In genomic region chr1:36309498-36309901, GRCm38 (mm10) we compare ENCODE assay signal across 8 mouse cellular contexts. TPM values are rescaled to one million over a fixed set of nuclear protein-coding genes. Genes with fewer than 3 reads are reported as not detected.
DNase-seq lines count a peak whose midpoint lies in the region; ATAC-seq and TF ChIP-seq lines count a peak whose summit lies in the region.

No protein-coding gene starts in this region.

- H3K9ac ChIP-seq in stomach, embryonic 16.5 days (ENCODE audit: low read length), result no peak overlapping the region

- no peaks in the 10 kb centered on the region for H3K36me3 ChIP-seq in stomach, embryonic 16.5 days (ENCODE audit: control insufficient read depth, insufficient read depth, low read length)

- no peak for TF ChIP-seq POLR2A in bone marrow, adult 2 months (IDR thresholded peaks at IDR 0.05; ENCODE audit: borderline replicate concordance, control insufficient read depth, low read depth, low read length)

- no peak for TF ChIP-seq CTCF in bone marrow, adult 2 months (IDR thresholded peaks at IDR 0.05; ENCODE audit: control insufficient read depth, insufficient read depth, low read length)

- H3K27ac ChIP-seq in bone marrow, adult 2 months (ENCODE audit: control insufficient read depth, insufficient read depth, low read depth, low read length, poor library complexity), result peak overlapping the region; percentile 98
- no peak overlapping the region for H3K27ac ChIP-seq in stomach, embryonic 16.5 days (ENCODE audit: low read length)

- 0 out of 2 replicates have a peak overlapping the region, but pooled peaks have one; percentile 17 for H3K4me2 ChIP-seq in stomach, embryonic 16.5 days (ENCODE audit: low read depth, low read length)

- 2% methylated on average over 3 of the region's 3 CpGs for WGBS in bone marrow, adult 2 months
- 40% methylated on average over 3 of the region's 3 CpGs for WGBS in stomach, embryonic 16.5 days

- H3K4me3 ChIP-seq in bone marrow, adult 2 months (replicated peaks; ENCODE audit: control insufficient read depth, low read depth, low read length), result peak overlapping the region; percentile 85
- no peak overlapping the region; the same call in 1 of the 2 replicates for H3K4me3 ChIP-seq in stomach, embryonic 16.5 days (replicated peaks; ENCODE audit: low read length)

- H3K27me3 ChIP-seq in stomach, embryonic 16.5 days (ENCODE audit: control insufficient read depth, insufficient read depth, low read length), result peaks cover 19% of the 10 kb centered on the region

- peak; percentile 42 for DNase-seq in kidney, postnatal 10 days
- no peak for DNase-seq in kidney, adult 11 months
- DNase-seq in heart, adult 18-20 months, result peak; percentile 49 to 69
- peak; percentile 76 for DNase-seq in layer of hippocampus, adult 9-11 months
- DNase-seq in lung, postnatal 36 days, result peak; percentile 82
- DNase-seq in adrenal gland, postnatal 36 days, result no peak

- peaks cover 4% of the 10 kb centered on the region; the same call in 1 of the 2 replicates for H3K4me1 ChIP-seq in bone marrow, adult 2 months (ENCODE audit: control insufficient read depth, insufficient read depth, low read length)
- H3K4me1 ChIP-seq in stomach, embryonic 16.5 days (ENCODE audit: control insufficient read depth, insufficient read depth, low read length), result peaks cover 6% of the 10 kb centered on the region

- no peaks in the 10 kb centered on the region for H3K9me3 ChIP-seq in stomach, embryonic 16.5 days (replicated peaks; ENCODE audit: control insufficient read depth, low read length)

- ATAC-seq in stomach, embryonic 16.5 days (ENCODE audit: insufficient read depth, low FRiP score), result no peak

RNA-seq across cellular contexts. Expression of gene Arid5a, which starts 2.0 kb away (rescaled TPM):
- 14.3 and 36.7 TPM in 2 replicates for polyA plus RNA-seq in bone marrow, adult 2 months (2011; ENCODE audit: insufficient read depth, insufficient read length, low replicate concordance, missing spikeins)
- 10 to 100 TPM; 10.8 to 12.7 TPM for total RNA-seq in heart, adult 18-20 months (2021)
- polyA plus RNA-seq in stomach, embryonic 16.5 days (2015; fragmentation: Nextera tagmentation; extraction: Ambion mirVana), result 4.8 and 4.9 TPM in 2 replicates
- 1 to 10 TPM; 4.2 to 6.9 TPM for total RNA-seq in adrenal gland, postnatal 36 days (2021)

RNA-seq across cellular contexts. Expression of gene Neurl3, which starts 35.0 kb away (rescaled TPM):
- polyA plus RNA-seq in bone marrow, adult 2 months (2011; ENCODE audit: insufficient read depth, insufficient read length, low replicate concordance, missing spikeins), result 33.7 and 62.7 TPM in 2 replicates
- total RNA-seq in heart, adult 18-20 months (2021), result 1 to 10 TPM; 3.2 to 3.4 TPM
- 19.6 and 21.4 TPM in 2 replicates for polyA plus RNA-seq in stomach, embryonic 16.5 days (2015; fragmentation: Nextera tagmentation; extraction: Ambion mirVana)
- total RNA-seq in adrenal gland, postnatal 36 days (2021), result 1 to 10 TPM; 6.1 to 6.8 TPM

RNA-seq across cellular contexts. Expression of gene Kansl3, which starts 59.5 kb away (rescaled TPM):
- 12.2 and 27.8 TPM in 2 replicates for polyA plus RNA-seq in bone marrow, adult 2 months (2011; ENCODE audit: insufficient read depth, insufficient read length, low replicate concordance, missing spikeins)
- total RNA-seq in heart, adult 18-20 months (2021), result 10 to 100 TPM; 55.4 to 62.3 TPM
- polyA plus RNA-seq in stomach, embryonic 16.5 days (2015; fragmentation: Nextera tagmentation; extraction: Ambion mirVana), result 40.6 and 41.1 TPM in 2 replicates
- 100 to 1,000 TPM; 105 to 113 TPM for total RNA-seq in adrenal gland, postnatal 36 days (2021)

Comparison
In these comparisons a context has a peak if more than half of its experiments do, and no peak if none do; other contexts are left out.
1. DNase-seq: peak in kidney, postnatal 10 days (single experiment), heart, adult 18-20 months (2 of 2), layer of hippocampus, adult 9-11 months (single experiment) and lung, postnatal 36 days (single experiment); none in kidney, adult 11 months (single experiment) and adrenal gland, postnatal 36 days (0 of 2).